Mouse (Mus musculus): ENCODE data around the gene Clmp. TPM values are rescaled to one million over a fixed set of nuclear protein-coding genes. Genes with fewer than 3 reads are reported as not detected.

Gene Clmp
- total RNA-seq, 2 experiments from 2014 or later: 1.3 TPM; not detected in 1

DNA sequence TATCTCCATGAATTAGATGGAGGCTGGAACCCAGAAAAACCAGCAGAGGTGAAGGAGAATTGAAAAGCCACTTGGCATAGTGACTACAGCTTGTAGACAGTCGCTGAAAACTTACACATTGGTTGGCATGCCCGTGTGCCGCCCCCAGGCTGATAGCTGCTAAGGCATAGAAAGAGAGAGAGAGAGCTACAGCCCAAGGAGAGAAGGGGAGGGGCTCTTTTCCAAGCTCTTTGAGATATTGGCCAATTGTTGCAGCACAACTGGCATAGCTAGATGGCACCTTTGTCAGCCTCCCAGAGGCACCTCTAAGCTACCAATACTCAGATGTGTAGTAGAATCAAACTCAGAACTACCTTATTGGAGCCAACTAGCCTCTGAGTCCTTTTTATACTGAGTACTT, 1.8 kb downstream of the Clmp start:
- ATAC-seq (replicated peaks; ENCODE audit: low FRiP score, poor library complexity, severe bottlenecking): no peak

DNA sequence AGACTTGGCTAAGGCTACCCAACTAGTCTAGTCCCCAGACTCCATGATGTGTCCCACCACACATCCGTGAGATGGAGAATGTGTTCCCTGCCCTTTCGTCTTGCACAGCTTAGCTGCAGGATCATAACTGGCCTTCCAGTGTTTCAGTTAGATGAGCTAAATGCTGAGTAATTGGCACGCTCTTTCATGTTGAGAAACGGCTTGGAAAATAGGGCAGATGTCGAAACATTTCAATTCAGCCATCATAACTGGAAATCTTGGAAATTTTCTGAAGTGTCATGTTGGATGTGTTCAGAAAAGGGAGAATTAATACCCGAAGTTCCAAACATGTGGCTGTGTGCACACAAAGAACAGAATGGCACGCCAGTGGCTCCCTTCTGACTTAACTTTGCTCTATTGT, 4.7 kb downstream of the Clmp start:
- ATAC-seq (replicated peaks; ENCODE audit: low FRiP score, poor library complexity, severe bottlenecking): no peak

DNA sequence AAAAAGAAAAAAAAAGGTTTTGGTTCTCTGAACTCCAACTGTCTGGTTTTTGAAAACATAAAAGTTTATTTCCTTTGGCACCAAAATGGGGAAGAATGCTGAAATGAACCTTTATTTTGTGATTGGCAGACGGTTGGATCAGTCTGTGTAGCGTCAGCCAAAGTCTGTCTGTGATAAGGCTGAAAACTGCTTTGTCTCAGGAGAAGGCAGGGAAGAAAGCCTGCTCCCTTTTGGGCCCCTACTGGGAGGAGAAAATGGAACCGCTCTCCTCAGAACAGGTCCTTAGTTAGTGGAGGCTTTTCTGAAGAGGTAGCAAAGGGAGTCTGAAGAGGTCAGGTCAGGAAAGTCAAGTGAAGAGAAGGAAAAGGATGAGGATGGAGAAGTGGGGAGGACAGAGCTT, 7.3 kb downstream of the Clmp start:
- ATAC-seq (replicated peaks; ENCODE audit: low FRiP score, poor library complexity, severe bottlenecking): no peak

DNA sequence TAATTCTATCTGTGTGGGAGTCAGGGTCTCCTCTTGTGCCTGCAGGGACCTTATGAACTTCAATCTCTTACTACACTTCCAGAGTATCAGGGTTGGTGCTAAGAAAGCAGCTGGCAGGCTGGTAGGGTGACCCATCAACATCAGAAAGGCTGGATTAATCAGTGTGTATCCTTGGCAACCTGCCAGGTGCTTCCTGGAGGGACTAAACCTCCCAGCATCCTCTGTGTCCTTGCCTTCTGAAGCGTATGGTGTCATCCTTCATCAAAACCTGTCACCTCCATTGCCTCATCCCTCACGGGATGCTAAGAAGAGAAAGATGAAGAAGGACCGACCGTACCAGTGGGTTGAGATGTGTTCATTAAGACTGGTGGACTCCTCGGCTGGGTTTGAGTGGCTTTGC, 8.0 kb downstream of the Clmp start:
- ATAC-seq (replicated peaks; ENCODE audit: low FRiP score, poor library complexity, severe bottlenecking): no peak

DNA sequence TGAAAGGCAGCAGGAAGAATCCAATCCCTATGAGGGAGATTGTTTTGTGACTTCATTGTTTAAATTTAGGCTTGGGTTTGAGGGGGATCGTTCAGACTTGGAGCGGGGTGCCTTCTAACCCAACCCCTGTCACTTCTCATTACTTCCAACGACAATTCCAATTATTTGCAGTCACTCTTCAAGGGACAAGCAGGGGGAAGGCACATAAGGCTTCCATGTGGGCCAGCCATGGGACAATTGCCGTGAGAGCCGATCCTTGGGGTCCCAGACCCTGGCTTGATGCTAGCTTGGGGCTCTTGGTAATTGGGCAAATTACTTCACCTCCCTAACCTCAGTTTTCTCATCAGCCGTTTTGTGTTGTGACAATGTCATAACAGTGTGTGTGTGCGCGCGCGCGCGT, 8.5 kb downstream of the Clmp start:
- no peak for ATAC-seq (replicated peaks; ENCODE audit: low FRiP score, poor library complexity, severe bottlenecking)

DNA sequence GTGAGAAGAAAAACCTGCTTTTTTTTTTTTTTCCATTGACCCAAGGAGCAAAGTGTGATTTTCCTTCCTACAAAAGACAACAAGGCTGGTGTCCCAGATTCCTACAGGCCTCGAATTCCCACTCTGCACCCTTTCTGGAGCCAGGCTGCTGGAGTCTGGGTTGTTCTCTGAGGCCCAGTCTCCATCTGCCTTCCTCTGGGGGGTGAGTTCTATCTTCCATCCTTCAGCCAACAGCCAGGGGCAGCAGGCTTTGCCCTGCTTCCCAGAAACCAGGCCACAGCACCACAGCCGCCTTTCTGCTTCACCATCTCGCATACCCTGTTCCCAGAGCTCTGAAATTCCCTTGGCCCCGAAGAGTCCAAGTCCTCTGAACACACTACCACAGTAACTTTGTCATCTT, 10.3 kb downstream of the Clmp start:
- no peak for ATAC-seq (replicated peaks; ENCODE audit: low FRiP score, poor library complexity, severe bottlenecking)

DNA sequence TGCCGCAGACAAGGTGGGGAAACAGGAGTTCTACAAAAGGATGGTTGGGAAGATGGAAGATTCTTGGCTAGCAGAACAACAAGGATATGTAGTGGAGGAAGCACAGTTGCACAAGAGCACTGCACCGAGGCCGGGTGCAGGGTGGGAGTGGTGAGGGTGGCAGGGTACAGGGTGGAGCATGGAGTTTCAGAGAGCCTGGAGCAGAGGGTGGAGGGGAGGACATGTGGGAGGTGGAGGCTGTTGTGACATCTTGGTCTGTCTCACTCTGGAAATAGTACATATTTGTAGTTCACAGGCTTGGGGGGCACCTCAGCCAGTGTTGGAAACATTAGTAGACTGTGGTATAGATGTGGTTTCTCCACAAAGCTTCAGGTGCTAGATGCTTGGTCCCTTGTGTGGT, 13.4 kb downstream of the Clmp start:
- no peak for ATAC-seq (replicated peaks; ENCODE audit: low FRiP score, poor library complexity, severe bottlenecking)

DNA sequence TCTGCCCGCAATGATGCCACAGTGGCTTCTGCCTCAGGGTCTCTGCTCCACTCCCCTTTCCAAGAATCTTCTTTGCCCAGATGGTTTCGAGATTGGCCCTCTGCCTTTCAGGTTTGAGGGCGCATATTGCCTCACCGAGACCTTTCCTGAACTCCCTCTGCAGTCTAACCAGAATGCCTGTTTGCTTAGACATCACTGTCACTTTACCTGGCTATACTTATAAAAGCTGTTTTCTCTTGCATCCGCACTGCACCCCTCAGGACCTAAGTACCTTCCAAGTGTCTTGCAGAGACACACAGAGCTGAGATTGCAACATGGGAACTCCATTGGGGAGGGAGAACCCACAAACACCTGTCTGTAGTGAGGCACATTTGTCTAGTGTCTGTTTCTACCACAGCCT, 14.5 kb downstream of the Clmp start:
- ATAC-seq (replicated peaks; ENCODE audit: low FRiP score, poor library complexity, severe bottlenecking): no peak

DNA sequence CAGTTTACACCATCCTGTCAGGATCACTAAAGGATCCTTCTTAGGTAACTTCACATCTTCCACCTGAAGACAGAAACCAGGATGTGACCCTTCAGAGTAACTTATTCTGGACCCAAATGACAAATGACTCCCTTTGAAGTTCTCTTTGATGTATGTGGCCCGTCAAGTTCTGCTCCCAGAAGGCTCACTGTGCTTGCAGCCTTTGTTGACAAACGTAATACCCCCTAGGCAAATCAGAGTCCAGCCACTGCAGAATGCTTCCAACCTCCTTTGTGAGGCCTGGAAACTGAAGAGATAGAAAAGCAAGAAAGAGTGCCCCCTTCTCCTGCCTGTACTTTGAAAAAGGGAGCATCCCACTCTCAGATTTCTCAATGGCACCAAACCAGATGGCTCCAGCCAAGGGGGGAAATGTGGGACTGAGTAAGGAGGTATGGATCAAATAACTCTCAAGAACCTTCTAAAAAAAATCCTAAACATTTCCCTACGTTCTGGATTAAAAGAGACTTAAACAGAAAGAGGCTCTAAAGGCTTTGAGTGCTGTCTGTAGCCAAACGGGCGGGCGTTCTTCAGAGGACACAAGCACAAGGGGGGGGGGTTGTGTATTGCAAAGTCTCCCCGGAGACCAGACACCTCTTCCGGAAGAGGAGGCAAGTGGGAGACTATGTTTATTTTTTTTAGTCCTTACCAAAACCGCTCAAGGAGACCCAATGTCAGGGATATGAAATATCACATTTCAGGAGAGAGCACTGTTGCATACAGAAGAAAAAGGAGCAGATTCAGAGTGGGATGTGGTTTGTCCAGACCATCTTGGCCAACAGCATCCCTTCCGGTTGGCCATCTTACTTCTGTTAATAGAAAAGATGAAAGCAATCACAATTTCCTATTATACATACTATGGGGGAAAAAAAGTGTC, 18.9 kb downstream of the Clmp start:
- ATAC-seq (replicated peaks; ENCODE audit: low FRiP score, poor library complexity, severe bottlenecking): no peak

DNA sequence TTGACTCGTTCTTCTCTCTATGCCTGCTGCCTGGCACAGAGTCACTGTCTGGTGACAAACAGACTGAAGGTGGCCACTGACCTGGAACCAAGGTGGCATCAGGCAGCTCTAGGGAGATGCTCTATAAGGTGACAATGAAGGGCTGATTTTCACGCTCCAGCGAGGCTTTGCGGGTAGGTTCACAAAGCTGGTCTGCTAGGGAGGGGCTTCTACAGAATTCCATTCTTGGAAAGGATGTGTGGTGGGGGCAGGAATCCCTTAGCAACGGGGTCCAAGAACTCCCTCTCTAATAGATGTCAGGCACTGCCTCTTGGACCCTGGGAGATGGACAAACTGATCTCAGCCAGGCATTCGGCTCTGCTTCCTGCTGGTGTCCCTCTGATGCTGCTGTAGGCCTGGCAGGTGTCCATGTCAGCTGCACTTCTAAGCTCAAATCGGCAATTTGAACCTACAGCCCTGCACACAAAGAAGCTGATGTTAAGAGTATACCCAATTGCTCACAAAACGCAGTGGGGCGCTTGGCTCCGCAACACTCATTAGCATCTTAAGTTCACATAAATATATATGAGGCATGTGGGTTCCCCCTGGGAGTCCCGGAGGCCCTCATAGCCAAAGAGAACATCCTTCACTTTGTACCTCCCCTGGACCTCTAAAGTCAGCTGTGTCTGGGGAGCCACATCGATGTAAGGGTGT, 22.8 kb downstream of the Clmp start:
- no peak for ATAC-seq (replicated peaks; ENCODE audit: low FRiP score, poor library complexity, severe bottlenecking)

DNA sequence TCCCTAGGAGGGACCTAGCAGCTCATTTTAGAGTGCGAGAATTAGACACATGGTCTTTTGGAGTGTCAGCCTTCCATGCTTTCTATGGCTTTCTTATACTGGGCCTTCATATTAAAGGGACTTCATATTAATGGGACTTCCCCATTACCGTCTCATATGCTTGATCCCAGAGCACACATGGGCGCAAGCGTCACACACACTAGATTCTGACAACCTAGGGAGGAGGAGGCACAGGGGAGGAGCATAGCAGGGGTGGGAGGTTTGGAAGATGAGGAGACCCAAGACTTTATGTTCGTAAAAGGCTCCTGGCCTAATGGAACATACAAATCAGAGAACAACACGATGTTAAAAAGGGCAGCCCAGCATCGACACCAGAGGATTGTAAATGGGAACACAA, 23.4 kb downstream of the Clmp start:
- no peak for ATAC-seq (replicated peaks; ENCODE audit: low FRiP score, poor library complexity, severe bottlenecking)

DNA sequence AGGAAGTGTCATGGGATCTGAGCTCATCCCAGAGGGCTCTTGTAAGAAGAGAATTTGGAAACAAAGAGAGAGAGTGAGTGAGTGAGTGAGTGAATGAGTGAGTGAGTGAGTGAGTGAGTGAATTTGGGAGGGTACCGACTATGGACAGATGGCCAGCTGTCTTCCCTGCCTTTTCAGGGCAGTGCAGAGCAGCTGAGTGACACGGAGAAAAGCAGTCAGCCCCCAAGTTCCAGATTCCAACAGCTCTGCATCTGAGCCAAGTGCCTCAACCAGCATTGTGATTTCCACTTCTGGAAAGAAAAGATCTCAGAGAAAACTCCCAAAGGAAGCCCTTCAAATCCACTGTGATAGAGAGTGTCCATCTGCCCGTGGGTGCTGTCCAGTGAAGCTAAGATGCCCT, 23.8 kb downstream of the Clmp start:
- ATAC-seq (replicated peaks; ENCODE audit: low FRiP score, poor library complexity, severe bottlenecking): no peak

DNA sequence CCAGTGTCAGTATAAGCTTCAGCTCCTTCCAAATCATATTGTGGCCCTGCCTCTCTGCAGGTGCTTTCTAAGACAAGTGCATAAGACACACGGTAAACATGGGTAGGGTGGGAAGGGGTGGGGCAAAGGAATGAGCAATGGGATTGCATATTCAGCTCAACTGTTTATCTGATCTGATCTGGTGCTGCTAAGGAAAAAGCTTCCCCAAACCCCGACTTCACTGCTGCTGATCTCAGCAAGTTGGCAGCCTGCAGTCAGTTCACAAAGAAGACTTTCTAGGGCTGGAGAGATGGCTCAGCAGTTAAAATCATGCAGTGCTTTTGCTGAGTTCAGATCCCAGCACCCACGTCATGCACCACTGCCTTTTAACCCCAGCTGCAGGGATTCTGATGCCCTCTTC, 24.2 kb downstream of the Clmp start:
- no peak for ATAC-seq (replicated peaks; ENCODE audit: low FRiP score, poor library complexity, severe bottlenecking)

DNA sequence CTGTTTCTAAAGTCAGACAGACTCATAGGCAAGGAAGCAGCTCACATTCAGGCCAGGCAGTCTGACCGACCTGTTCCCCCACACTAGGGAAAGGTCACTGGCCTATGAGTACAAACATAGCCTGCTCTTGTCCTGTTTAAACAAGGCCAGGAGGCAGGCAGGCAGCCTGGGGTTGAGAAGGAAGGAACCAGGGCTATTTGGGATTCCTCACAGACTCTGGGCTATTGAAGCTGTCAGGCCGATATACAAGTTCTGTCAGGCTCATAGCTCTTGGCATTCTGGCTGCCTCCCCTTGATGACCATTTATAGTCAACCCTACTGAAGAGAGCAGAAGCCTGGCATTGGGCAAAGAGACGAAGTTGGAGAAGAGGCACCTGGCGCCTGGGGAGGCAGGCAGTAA, 25.9 kb downstream of the Clmp start:
- ATAC-seq (replicated peaks; ENCODE audit: low FRiP score, poor library complexity, severe bottlenecking): no peak

DNA sequence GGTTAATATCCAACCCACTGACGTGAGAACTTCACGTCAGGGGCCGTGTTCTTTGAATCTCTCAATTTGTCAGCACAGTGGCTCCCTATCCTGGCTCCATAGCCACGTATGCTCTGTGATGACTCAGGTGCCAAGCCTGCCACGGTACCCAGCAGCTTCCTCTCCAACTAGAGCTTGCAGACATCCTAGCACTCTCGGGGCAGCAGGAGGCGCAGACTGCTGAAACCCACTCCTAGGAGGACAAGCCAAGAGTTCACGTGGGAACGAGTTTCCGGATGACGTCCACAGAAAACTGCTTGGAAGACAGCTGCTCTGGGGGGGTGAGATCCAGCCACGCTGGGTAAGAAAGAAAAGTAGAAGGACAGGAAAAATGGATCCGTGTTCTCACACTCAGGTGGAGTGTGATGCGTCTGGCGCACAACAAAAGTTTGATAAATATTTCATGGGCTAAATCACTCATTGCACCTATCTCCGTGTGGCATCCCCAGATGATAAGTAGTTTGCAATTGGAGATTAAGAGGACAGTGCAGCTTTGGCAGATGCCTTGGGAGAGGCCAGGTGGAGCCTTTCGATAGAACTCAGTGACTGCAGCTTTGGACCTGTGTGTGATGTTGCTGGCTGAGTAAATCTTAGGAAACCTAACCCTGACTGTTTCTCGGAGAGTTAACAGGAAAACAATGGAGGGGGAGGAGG, 31.6 kb downstream of the Clmp start:
- no peak for ATAC-seq (replicated peaks; ENCODE audit: low FRiP score, poor library complexity, severe bottlenecking)

DNA sequence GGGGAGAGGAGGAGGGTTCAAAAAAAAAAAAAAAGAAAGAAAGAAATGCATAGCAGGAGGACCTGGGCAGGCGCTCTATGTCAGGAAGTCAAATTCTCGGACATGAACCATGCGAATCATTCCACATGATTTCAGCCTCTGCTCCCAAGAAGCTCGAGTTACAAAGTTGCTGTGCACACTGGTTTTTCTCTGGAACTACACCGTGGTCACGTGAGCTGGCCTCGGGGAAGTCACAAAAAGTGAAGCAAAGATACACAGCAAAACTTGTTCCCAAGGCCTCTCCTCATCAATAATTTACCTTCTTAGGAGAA, 32.1 kb downstream of the Clmp start:
- no peak for ATAC-seq (replicated peaks; ENCODE audit: low FRiP score, poor library complexity, severe bottlenecking)

DNA sequence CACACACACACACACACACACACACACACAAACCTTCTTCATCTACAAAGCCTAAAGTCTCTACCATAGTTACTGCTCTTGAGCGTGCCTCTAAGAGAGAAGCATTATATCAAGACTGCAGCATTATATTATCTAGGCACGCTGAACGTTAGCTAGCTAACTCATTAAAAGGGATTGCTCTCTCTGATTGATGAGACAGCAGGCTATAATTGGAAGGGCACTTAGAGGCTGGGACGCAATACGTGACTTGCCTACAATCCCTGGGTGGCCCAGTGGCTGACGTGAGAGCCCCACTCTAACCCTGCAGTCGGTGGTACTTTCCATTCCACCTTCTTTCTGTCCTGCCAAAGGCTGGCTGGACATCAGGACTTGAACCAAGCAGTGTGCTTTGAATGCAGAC, 35.1 kb downstream of the Clmp start:
- no peak for ATAC-seq (replicated peaks; ENCODE audit: low FRiP score, poor library complexity, severe bottlenecking)

DNA sequence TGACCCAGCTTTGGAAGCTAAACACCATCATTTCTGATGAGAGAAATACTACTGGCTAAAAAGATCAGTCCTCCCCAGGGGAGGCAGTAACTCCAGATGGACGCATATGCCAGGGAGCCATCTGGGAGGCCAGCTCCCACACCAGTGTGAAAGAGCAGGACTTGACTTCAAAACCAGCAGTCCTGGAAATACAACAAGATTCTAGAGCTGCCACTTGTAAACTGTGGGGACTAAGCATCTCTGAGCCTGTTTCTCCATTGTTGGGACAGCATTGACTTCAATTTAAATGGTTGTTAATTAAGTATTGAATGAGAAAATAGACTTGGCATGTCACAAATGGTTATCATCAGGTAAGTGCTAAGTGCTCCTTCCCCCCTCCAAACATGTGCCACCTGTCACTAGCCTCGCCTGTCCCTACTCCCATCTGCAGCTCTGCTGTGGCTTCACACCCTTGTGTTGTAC, 37.6 kb downstream of the Clmp start:
- no peak for ATAC-seq (replicated peaks; ENCODE audit: low FRiP score, poor library complexity, severe bottlenecking)

DNA sequence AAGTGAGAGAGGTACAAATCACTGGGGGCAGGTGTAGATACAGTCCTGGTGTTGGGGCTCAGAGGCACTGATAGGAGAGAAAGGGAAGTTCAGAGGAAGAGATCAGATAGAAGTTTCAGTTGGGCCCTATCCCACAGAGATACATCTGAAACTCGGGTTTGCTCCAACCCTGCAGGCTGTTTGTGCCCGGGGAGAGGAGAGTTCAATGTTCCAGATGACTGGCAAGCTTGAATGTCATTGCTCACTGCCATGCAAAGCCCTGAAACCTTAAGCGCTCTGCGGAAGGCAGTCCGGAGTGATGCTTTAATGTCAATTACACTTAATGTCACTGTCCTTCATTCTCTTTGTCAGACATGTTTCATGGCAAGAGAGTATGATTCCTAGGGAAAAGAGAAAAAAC, 39.2 kb downstream of the Clmp start:
- ATAC-seq (replicated peaks; ENCODE audit: low FRiP score, poor library complexity, severe bottlenecking): no peak

DNA sequence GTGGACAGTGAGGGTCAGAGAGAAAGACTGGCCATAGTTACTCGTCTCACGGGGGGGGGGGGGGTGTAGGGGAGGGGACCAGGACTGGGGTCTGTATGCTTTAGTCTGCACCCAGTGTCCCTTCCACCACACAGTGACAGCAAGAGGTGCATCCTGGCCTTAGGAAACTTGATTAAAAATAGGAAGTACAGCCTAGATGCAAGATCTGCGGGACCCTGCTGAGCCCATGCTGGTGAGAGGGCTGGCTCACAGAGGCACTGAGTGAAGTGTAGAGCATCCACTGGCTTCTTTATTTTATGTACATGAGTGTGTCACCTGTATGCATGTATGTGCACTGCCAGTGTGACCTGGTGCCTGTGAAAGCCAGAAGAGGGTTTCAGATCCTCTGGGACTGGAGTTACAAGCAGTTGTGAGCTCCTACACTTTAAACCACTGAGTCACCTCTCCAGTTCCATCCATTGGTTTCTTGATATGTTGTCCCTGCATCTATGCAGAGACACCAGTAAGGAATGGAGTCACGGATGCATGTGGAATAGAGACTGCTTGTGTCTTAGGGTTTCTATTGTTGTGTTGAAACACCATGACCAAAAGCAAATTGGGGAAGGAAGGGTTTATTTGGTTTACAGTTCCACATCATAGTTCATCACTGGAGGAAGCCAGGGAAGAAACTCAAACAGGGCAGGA, 41.5 kb downstream of the Clmp start:
- no peak for ATAC-seq (replicated peaks; ENCODE audit: low FRiP score, poor library complexity, severe bottlenecking)
